Mouse (Mus musculus): ENCODE measurements at regions not wholly inside any gene's neighbourhood (a gene's known extent, or its start where the extent isn't known, plus 50 kb on each side); places are given as distances from the start of the nearest gene placed in this dataset.
A peak's percentile ranks its signal among the peaks of the same experiment; 100 is the strongest.

DNA sequence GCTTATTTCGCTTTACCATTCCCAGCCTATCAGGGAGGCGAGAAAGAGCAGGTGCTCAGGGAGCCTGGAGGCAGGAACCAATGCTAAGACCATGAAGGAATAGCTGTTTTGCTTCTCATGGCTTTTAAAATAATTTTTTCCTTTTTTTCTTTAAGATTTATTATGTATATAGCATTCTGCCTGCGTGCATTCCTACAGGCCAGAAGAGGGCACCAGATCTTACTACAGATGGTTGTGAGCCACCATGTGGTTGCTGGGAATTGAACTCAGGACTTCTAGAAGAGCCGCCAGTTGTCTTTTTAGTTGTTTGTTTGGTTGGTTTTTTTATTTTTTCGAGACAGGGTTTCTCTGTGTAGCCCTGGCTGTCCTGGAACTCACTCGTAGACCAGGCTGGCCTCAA is 113.6 kb upstream of the Armc2 start:
- Histone ChIP-seq H3K27ac (no peak overlapping the region), H3K36me3 (no peaks in the 10 kb centered on the region), H3K27me3 (replicated peaks) (no peaks in the 10 kb centered on the region), H3K4me3 (replicated peaks) (no peak overlapping the region), H3K9ac (no peak overlapping the region), H3K4me2 (no peak overlapping the region), H3K4me1 (no peaks in the 10 kb centered on the region), H3K9me3 (no peaks in the 10 kb centered on the region)
- 90% methylated on average over 6 of the region's 6 CpGs for WGBS
- ATAC-seq (ENCODE audit: insufficient read depth, low FRiP score, low read depth) = no peak

- H3K9me3 ChIP-seq = no peaks in the 10 kb centered on the region
- H3K4me1 ChIP-seq = no peaks in the 10 kb centered on the region
- no peak overlapping the region for H3K27ac ChIP-seq
- ATAC-seq (ENCODE audit: insufficient read depth, low FRiP score, low read depth) = no peak; the same call in 1 of the 2 replicates
- no peak overlapping the region for H3K9ac ChIP-seq
- H3K4me3 ChIP-seq (replicated peaks) = no peak overlapping the region
- WGBS = 59% methylated on average over 2 of the region's 2 CpGs
- no peaks in the 10 kb centered on the region for H3K27me3 ChIP-seq (replicated peaks)
- no peaks in the 10 kb centered on the region for H3K36me3 ChIP-seq
- H3K4me2 ChIP-seq = no peak overlapping the region
Observed at GRCm38 (mm10) chr10:42131298-42131697, 113.1 kb upstream of the Armc2 start.

DNA sequence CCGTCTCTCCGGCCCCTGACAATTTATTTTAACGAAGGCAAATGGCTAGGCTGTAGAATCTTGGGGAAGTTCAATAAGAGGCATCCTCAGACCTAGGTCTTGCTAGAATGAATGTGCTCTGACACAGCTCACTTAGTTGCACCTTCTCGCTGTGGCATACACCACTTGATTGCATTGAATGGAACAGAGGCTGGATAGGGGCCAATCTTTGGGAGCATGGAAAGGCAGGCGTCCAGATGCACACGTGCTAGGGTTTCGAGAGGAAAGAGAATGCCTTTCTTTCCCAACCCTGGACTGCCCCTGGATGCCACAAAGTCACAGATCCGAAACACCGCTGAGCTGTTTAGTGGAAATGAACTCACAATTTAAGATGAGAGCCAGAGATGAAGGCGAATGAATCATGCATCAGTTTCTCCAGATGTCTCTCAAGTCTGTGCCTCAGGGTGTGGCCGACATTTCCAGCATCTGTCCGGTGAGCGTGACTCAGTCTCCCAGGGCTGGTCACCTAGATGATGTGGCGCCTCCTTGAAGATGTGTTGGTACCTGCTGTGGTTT is 109.7 kb upstream of the Armc2 start:
- no peak for ATAC-seq (ENCODE audit: insufficient read depth, low FRiP score, low read depth)
- 87% methylated on average over 14 of the region's 14 CpGs for WGBS

DNA sequence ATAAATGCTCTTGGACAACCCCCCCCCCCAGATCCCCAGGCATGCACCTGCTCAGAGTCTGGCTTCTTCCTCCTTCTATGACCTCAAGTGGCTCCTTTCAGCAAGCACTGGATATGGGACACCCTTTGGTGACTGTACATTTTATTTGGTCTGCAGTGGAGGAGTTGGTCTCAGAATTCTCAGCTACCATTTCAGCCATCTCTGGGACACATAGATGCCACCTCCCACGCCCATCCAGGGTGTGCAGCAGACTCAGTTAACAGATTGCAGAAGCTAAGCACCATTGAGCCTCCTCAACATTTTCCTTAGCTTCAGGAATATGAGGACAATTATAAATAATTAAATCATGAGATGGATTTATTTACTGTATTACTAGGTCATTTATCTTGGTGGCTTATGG is 108.6 kb upstream of the Armc2 start:
- Histone ChIP-seq H3K9me3 (no peaks in the 10 kb centered on the region), H3K27ac (no peak overlapping the region), H3K4me2 (no peak overlapping the region), H3K9ac (no peak overlapping the region), H3K4me3 (replicated peaks) (no peak overlapping the region), H3K36me3 (no peaks in the 10 kb centered on the region), H3K27me3 (replicated peaks) (no peaks in the 10 kb centered on the region), H3K4me1 (0 out of 2 replicates have a peak, but pooled peaks cover 2% of the 10 kb centered on the region)
- WGBS = 81% methylated on average over 1 of the region's 1 CpGs
- ATAC-seq (ENCODE audit: insufficient read depth, low FRiP score, low read depth) = no peak

More for the DNA sequence above, 109.7 kb upstream of the Armc2 start:
- Histone ChIP-seq H3K27me3 (replicated peaks) (no peaks in the 10 kb centered on the region), H3K4me1 (no peaks in the 10 kb centered on the region), H3K36me3 (no peaks in the 10 kb centered on the region), H3K9me3 (no peaks in the 10 kb centered on the region), H3K9ac (no peak overlapping the region), H3K4me3 (replicated peaks) (no peak overlapping the region), H3K27ac (no peak overlapping the region), H3K4me2 (no peak overlapping the region)

DNA sequence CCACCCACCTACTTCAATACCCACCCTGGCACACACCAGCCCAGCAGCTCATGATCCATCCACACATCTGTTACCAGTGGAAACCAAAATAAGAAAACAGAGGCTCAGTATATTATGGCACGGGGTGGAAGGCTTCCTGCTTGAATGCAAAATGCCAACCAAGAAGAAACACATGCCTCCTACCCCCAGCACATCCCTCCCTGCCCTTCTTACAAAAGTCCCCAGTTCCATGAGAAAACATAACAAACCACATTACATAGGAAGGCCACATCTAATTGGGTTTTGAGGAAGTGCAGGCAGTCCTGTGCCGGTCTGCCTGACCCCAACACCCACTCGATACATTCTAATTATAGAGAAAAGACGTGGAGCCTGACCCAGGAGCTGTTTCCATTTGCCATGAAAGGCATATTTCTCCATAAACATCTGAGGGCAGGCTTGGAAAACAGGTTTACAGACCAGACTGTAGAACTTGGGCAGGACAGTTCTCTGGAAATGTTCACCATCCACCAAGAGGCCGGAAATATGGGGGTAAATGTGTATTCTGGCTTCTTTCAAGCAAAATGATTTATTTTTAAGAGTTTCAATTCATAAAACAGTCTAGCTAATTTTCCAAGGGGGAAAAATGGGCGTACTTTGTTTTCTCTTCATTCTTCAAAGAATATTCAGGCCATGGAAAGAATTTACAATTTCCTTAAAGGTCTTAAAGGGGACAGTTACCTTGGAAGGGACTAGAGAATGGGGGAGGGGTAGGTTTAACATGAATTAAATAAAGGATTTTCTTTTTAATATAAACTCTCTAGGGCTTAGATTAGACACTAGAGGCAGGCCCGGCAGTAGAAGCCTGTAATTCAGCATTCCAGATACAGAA is 104.8 kb upstream of the Armc2 start:
- Histone ChIP-seq H3K9ac (no peak overlapping the region), H3K27ac (peak overlapping the region; percentile 48; the same call in 1 of the 2 replicates), H3K4me1 (0 out of 2 replicates have a peak, but pooled peaks cover 2% of the 10 kb centered on the region), H3K4me3 (replicated peaks) (no peak overlapping the region), H3K4me2 (no peak overlapping the region), H3K9me3 (no peaks in the 10 kb centered on the region), H3K27me3 (replicated peaks) (no peaks in the 10 kb centered on the region), H3K36me3 (no peaks in the 10 kb centered on the region)
- ATAC-seq (ENCODE audit: insufficient read depth, low FRiP score, low read depth) = no peak; the same call in 1 of the 2 replicates
- 48% methylated on average over 7 of the region's 7 CpGs for WGBS

GRCm38 (mm10) chr10:42121984-42122383 is 103.7 kb upstream of the Armc2 start:
- H3K27ac ChIP-seq = no peak overlapping the region
- no peak overlapping the region for H3K9ac ChIP-seq
- no peaks in the 10 kb centered on the region for H3K36me3 ChIP-seq
- no peak for ATAC-seq (ENCODE audit: insufficient read depth, low FRiP score, low read depth)
- H3K27me3 ChIP-seq (replicated peaks) = no peaks in the 10 kb centered on the region
- no peak overlapping the region for H3K4me3 ChIP-seq (replicated peaks)
- 0 out of 2 replicates have a peak, but pooled peaks cover 2% of the 10 kb centered on the region for H3K4me1 ChIP-seq
- no peak overlapping the region for H3K4me2 ChIP-seq
- 57% methylated on average over 4 of the region's 4 CpGs for WGBS
- no peaks in the 10 kb centered on the region for H3K9me3 ChIP-seq

- no peak for ATAC-seq (ENCODE audit: insufficient read depth, low FRiP score, low read depth)
- WGBS = 62% methylated on average over 12 of the region's 12 CpGs
- Histone ChIP-seq H3K36me3 (no peaks in the 10 kb centered on the region), H3K4me1 (0 out of 2 replicates have a peak, but pooled peaks cover 2% of the 10 kb centered on the region), H3K4me2 (no peak overlapping the region), H3K4me3 (replicated peaks) (no peak overlapping the region), H3K27me3 (replicated peaks) (no peaks in the 10 kb centered on the region), H3K9me3 (no peaks in the 10 kb centered on the region), H3K27ac (no peak overlapping the region), H3K9ac (no peak overlapping the region)
Observed at GRCm38 (mm10) chr10:42119326-42119725, 101.1 kb upstream of the Armc2 start.

GRCm38 (mm10) chr10:42118361-42119188 is 100.3 kb upstream of the Armc2 start:
- H3K4me1 ChIP-seq = 0 out of 2 replicates have a peak, but pooled peaks cover 2% of the 10 kb centered on the region
- no peak for ATAC-seq (ENCODE audit: insufficient read depth, low FRiP score, low read depth)

DNA sequence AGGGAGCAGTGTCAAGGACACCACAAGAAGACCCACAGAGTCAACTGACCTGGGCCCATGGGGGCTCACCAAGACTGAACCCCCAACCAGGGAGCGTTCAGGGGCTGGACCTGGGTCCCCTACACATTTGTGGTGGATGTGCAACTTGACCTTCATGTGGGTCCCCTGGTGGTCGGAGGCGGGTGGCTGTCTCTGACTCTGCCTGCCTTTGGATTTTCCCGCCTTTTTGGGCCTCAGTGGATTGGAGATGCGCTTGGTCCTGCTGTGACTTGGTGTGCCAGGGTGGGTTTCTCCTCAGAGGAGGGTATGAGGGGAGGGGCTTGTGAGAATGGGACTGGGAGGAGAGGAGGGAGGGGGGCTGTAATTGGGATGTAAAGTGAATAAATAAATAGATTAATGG is 99.3 kb upstream of the Armc2 start:
- no peaks in the 10 kb centered on the region for H3K36me3 ChIP-seq
- no peak overlapping the region for H3K27ac ChIP-seq
- H3K4me2 ChIP-seq = no peak overlapping the region
- no peaks in the 10 kb centered on the region for H3K9me3 ChIP-seq
- 93% methylated on average over 5 of the region's 5 CpGs for WGBS
- 0 out of 2 replicates have a peak, but pooled peaks cover 2% of the 10 kb centered on the region for H3K4me1 ChIP-seq
- ATAC-seq (ENCODE audit: insufficient read depth, low FRiP score, low read depth) = no peak
- no peak overlapping the region for H3K4me3 ChIP-seq (replicated peaks)
- no peak overlapping the region for H3K9ac ChIP-seq
- no peaks in the 10 kb centered on the region for H3K27me3 ChIP-seq (replicated peaks)

More at GRCm38 (mm10) chr10:42118361-42119188, 100.3 kb upstream of the Armc2 start:
- Histone ChIP-seq H3K4me3 (replicated peaks) (no peak overlapping the region), H3K36me3 (no peaks in the 10 kb centered on the region), H3K4me2 (no peak overlapping the region), H3K27me3 (replicated peaks) (no peaks in the 10 kb centered on the region), H3K9ac (no peak overlapping the region), H3K9me3 (no peaks in the 10 kb centered on the region), H3K27ac (no peak overlapping the region)
- WGBS = 74% methylated on average over 13 of the region's 13 CpGs

DNA sequence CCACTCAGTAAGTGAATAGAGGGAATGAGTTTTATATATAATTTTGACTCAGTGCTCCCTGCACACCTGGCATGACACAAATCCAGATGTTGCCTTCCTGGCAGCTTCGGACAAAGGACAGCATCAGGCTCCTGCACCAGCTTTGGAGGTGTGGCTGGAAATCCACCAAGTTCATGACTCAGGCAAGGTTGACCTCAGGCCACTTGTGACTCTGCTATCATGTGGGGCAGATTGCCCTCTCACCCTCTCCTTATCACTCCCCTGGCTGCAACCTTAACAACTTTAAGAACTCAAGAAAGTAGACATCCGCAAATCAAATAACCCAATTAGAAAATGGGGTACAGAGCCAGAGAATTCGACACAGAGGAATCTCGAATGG is 97.7 kb upstream of the Armc2 start:
- Histone ChIP-seq H3K36me3 (no peaks in the 10 kb centered on the region), H3K27ac (no peak overlapping the region), H3K27me3 (replicated peaks) (no peaks in the 10 kb centered on the region), H3K9me3 (no peaks in the 10 kb centered on the region), H3K4me3 (replicated peaks) (no peak overlapping the region), H3K9ac (no peak overlapping the region), H3K4me2 (no peak overlapping the region), H3K4me1 (no peaks in the 10 kb centered on the region)
- WGBS = 83% methylated on average over 4 of the region's 4 CpGs
- no peak for ATAC-seq (ENCODE audit: insufficient read depth, low FRiP score, low read depth)

GRCm38 (mm10) chr10:42115224-42115919 is 97.1 kb upstream of the Armc2 start:
- Histone ChIP-seq H3K27ac (no peak overlapping the region), H3K27me3 (replicated peaks) (no peaks in the 10 kb centered on the region), H3K9me3 (no peaks in the 10 kb centered on the region), H3K4me2 (no peak overlapping the region), H3K9ac (no peak overlapping the region), H3K4me1 (no peaks in the 10 kb centered on the region), H3K4me3 (replicated peaks) (no peak overlapping the region), H3K36me3 (no peaks in the 10 kb centered on the region)
- 69% methylated on average over 4 of the region's 4 CpGs for WGBS
- no peak for ATAC-seq (ENCODE audit: insufficient read depth, low FRiP score, low read depth)

All from stomach, embryonic 15.5 days (tissue).